Mouse (Mus musculus) heart, postnatal 0 days (tissue): ENCODE measurements at regions not wholly inside any gene's neighbourhood (a gene's known extent, or its start where the extent isn't known, plus 50 kb on each side); places are given as distances from the start of the nearest gene placed in this dataset.

Experiments used
- ATAC-seq: fragments of 200-750 bp; cut with Nextera tagmentation; 2 replicates; pipeline ENCODE4 v1.8.0; 2017; ENCODE audit warnings: low read depth, moderate number of reproducible peaks, moderate library complexity; ENCODE audit not compliant: insufficient read depth
- DNase-seq: peaks from one replicate; pipeline ENCODE4 v3.0.0-alpha.2; 2016; ENCODE audit warnings: low spot score
- H3K27ac ChIP-seq: fragments of 300-500 bp; sonication (generic); 2 replicates; pipeline ENCODE4 v1.5.1; 2014; ENCODE audit warnings: low read depth, mild to moderate bottlenecking
- H3K27me3 ChIP-seq: fragments of 300-500 bp; sonication (generic); 2 replicates; pipeline ENCODE4 v1.6.1; 2014; ENCODE audit warnings: low read length, mixed read lengths; ENCODE audit not compliant: control insufficient read depth, insufficient read depth
- H3K36me3 ChIP-seq: fragments of 300-500 bp; sonication (generic); replicated peaks from 2 replicates; pipeline ENCODE4 v1.6.1; 2014; ENCODE audit warnings: low read length, mixed read lengths; ENCODE audit not compliant: control insufficient read depth, insufficient read depth
- H3K4me1 ChIP-seq: fragments of 300-500 bp; sonication (generic); 2 replicates; pipeline ENCODE4 v1.6.1; 2014; ENCODE audit warnings: antibody characterized with exemption; ENCODE audit not compliant: control insufficient read depth, insufficient read depth
- H3K4me2 ChIP-seq: fragments of 300-500 bp; sonication (generic); 2 replicates; pipeline ENCODE4 v1.6.1; 2014; ENCODE audit warnings: low read depth, mild to moderate bottlenecking, low read length, moderate library complexity
- H3K4me3 ChIP-seq: fragments of 300-500 bp; sonication (generic); 2 replicates; pipeline ENCODE4 v1.5.1; 2014; ENCODE audit warnings: low read depth, low read length
- H3K9ac ChIP-seq: fragments of 300-500 bp; sonication (generic); replicated peaks from 2 replicates; pipeline ENCODE4 v1.6.1; 2014; ENCODE audit warnings: low read depth, low read length, mixed read lengths
- H3K9me3 ChIP-seq: fragments of 300-500 bp; sonication (generic); replicated peaks from 2 replicates; pipeline ENCODE4 v1.6.1; 2016; ENCODE audit warnings: low read length; ENCODE audit not compliant: control insufficient read depth
- CTCF ChIP-seq: IDR thresholded peaks from 2 replicates; pipeline ENCODE4 v1.5.1; 2016; ENCODE audit warnings: antibody characterized with exemption, control low read depth, low read depth
- EP300 ChIP-seq: IDR thresholded peaks from 2 replicates; pipeline ENCODE4 v1.6.1; 2016; ENCODE audit warnings: antibody characterized with exemption, low read depth
- WGBS: fragments of 180-500 bp; shearing (Covaris S2); extraction: QIAGEN DNeasy Blood & Tissue Kit; methylation state at CpG from one replicate; pipeline ENCODE4 v1.1.7; 2014; 5-methylcytosine and 5-hydroxymethylcytosine counted together

GRCm38 (mm10) chr7:137611891-137612522 is 174.6 kb downstream of the Glrx3 start:
- 48% methylated on average over 7 of the region's 7 CpGs for WGBS

GRCm38 (mm10) chr7:137618406-137619133 is 181.2 kb downstream of the Glrx3 start:
- Histone ChIP-seq H3K9ac (no peak overlapping the region), H3K4me3 (no peak overlapping the region), H3K4me1 (no peaks in the 10 kb centered on the region), H3K27ac (no peak overlapping the region), H3K4me2 (no peak overlapping the region), H3K27me3 (no peaks in the 10 kb centered on the region), H3K9me3 (no peaks in the 10 kb centered on the region), H3K36me3 (no peaks in the 10 kb centered on the region)
- 34% methylated on average over 5 of the region's 5 CpGs for WGBS
- no peak for ATAC-seq
- no peak for DNase-seq
- no peak for TF ChIP-seq EP300
- TF ChIP-seq CTCF: no peak

More at GRCm38 (mm10) chr7:137611891-137612522, 174.6 kb downstream of the Glrx3 start:
- no peak overlapping the region for H3K27ac ChIP-seq
- no peaks in the 10 kb centered on the region for H3K9me3 ChIP-seq
- no peaks in the 10 kb centered on the region for H3K36me3 ChIP-seq
- H3K27me3 ChIP-seq: no peaks in the 10 kb centered on the region
- no peak overlapping the region for H3K4me3 ChIP-seq
- H3K4me2 ChIP-seq: no peak overlapping the region
- ATAC-seq (no peak), DNase-seq (no peak)
- TF ChIP-seq EP300: no peak
- no peak for TF ChIP-seq CTCF
- H3K9ac ChIP-seq: no peak overlapping the region
- peaks cover 8% of the 10 kb centered on the region; the same call in 1 of the 2 replicates for H3K4me1 ChIP-seq

- Histone ChIP-seq H3K36me3 (no peaks in the 10 kb centered on the region), H3K9ac (no peak overlapping the region), H3K4me2 (no peak overlapping the region), H3K4me1 (no peaks in the 10 kb centered on the region), H3K4me3 (no peak overlapping the region), H3K27me3 (no peaks in the 10 kb centered on the region), H3K27ac (no peak overlapping the region), H3K9me3 (no peaks in the 10 kb centered on the region)
- 63% methylated on average over 6 of the region's 6 CpGs for WGBS
- DNase-seq: no peak
- no peak for TF ChIP-seq EP300
- TF ChIP-seq CTCF: no peak
- no peak for ATAC-seq
Measured at GRCm38 (mm10) chr7:137619286-137619789, 181.9 kb downstream of the Glrx3 start.

GRCm38 (mm10) chr7:137628266-137628665 is 190.9 kb downstream of the Glrx3 start:
- no peak for ATAC-seq
- Histone ChIP-seq H3K9me3 (no peaks in the 10 kb centered on the region), H3K4me1 (no peaks in the 10 kb centered on the region), H3K27me3 (no peaks in the 10 kb centered on the region), H3K4me3 (no peak overlapping the region), H3K9ac (no peak overlapping the region), H3K4me2 (no peak overlapping the region), H3K36me3 (no peaks in the 10 kb centered on the region), H3K27ac (no peak overlapping the region)
- DNase-seq: no peak
- WGBS: 75% methylated on average over 3 of the region's 3 CpGs
- no peak for TF ChIP-seq EP300
- no peak for TF ChIP-seq CTCF

- DNase-seq (no peak), ATAC-seq (no peak)
- no peak overlapping the region for H3K4me3 ChIP-seq
- no peak overlapping the region for H3K4me2 ChIP-seq
- 87% methylated on average over 5 of the region's 5 CpGs for WGBS
- TF ChIP-seq EP300 (no peak), CTCF (no peak)
- no peak overlapping the region for H3K9ac ChIP-seq
- H3K36me3 ChIP-seq: no peaks in the 10 kb centered on the region
- no peak overlapping the region for H3K27ac ChIP-seq
- no peaks in the 10 kb centered on the region for H3K27me3 ChIP-seq
- no peaks in the 10 kb centered on the region for H3K9me3 ChIP-seq
- H3K4me1 ChIP-seq: no peaks in the 10 kb centered on the region
Measured at GRCm38 (mm10) chr7:137629540-137629939, 192.1 kb downstream of the Glrx3 start.
